Mouse (Mus musculus) gastrocnemius, adult 2 months (tissue): ENCODE data around the gene Gm5773. TPM values are rescaled to one million over a fixed set of nuclear protein-coding genes. Genes with fewer than 3 reads are reported as not detected.
"Not testable (repeated sequence)": the region's sequence is repeated elsewhere in the genome, so short reads cannot be mapped to it uniquely, and the experiment has no call there.

ENCODE experiments used
- DNase-seq: peaks from one replicate; pipeline ENCODE4 v3.0.0; 2022
- H3K27ac ChIP-seq: fragments of 200-600 bp; 2 replicates; pipeline ENCODE4 v1.8.1; 2022; ENCODE audit warnings: mild to moderate bottlenecking
- H3K4me3 ChIP-seq: fragments of 200-600 bp; 2 replicates; pipeline ENCODE4 v1.8.1; 2022; ENCODE audit warnings: mild to moderate bottlenecking, moderate library complexity
- intact Hi-C: fragments of 180-260 bp; cut with DNase I; formaldehyde crosslinking; loops from one replicate; pipeline ENCODE4 v1.15.1; 2025
- long read RNA-seq, 2 experiments: library from polyadenylated mRNA; stranded (forward); transcript quantifications; one replicate each; pipeline ENCODE4 v2.0.0; 2021
- total RNA-seq, 2 experiments: library from RNA; stranded (reverse); gene quantifications; 2 replicates each; pipeline ENCODE4 v1.2.3; 2021

Gm5773 gene
- not detected for total RNA-seq
- long read RNA-seq, experiment 1: 0 reads
- long read RNA-seq, experiment 2: 0 reads

GRCm38 (mm10) chr3:93772700-93773099 is at the start of gene Gm5773:
Gene Gm5773, plus strand, starts transcription at chr3:93773000.
- DNase-seq, intact Hi-C loops, H3K4me3 ChIP-seq, H3K27ac ChIP-seq: not testable (repeated sequence)

- H3K27ac ChIP-seq, H3K4me3 ChIP-seq, DNase-seq, intact Hi-C loops: not testable (repeated sequence)
Observed at GRCm38 (mm10) chr3:93745475-93745874, 27.3 kb upstream of the Gm5773 start.

- H3K4me3 ChIP-seq, DNase-seq, intact Hi-C loops, H3K27ac ChIP-seq: not testable (repeated sequence)
Observed at GRCm38 (mm10) chr3:93754022-93754421, 18.8 kb upstream of the Gm5773 start.

- H3K4me3 ChIP-seq, intact Hi-C loops, DNase-seq, H3K27ac ChIP-seq: not testable (repeated sequence)
Observed at GRCm38 (mm10) chr3:93796098-93796497, 23.3 kb downstream of the Gm5773 start, which contains the start of gene Tdpoz4. Gene Tdpoz4, plus strand, starts transcription at chr3:93796398.

- intact Hi-C loops: loop anchor here (5.0 kb wide), 1 partner anchor 201 kb away; no protein-coding TSS in a partner anchor
- H3K27ac ChIP-seq, DNase-seq: not testable (repeated sequence)
Observed at GRCm38 (mm10) chr3:93813341-93813740, 40.5 kb downstream of the Gm5773 start.

More at GRCm38 (mm10) chr3:93813341-93813740, 40.5 kb downstream of the Gm5773 start:
- H3K4me3 ChIP-seq: not testable (repeated sequence)

Other genes starting within 250 kb of the Gm5773 start
- 10 to 100 TPM; 29.0 to 61.7 TPM for gene S100a10, start 217.9 kb upstream of the Gm5773 start, total RNA-seq
- not detected for gene Tdpoz2, start 120.3 kb upstream of the Gm5773 start, total RNA-seq
- gene Tdpoz1, start 96.7 kb upstream of the Gm5773 start, total RNA-seq: not detected
- not detected for gene Gm37596, start 79.9 kb upstream of the Gm5773 start, total RNA-seq
- not detected for gene Tdpoz4, start 23.4 kb downstream of the Gm5773 start, total RNA-seq
- gene Tdpoz3, start 53.0 kb downstream of the Gm5773 start, total RNA-seq: not detected
- not detected for gene Gm9117, start 170.5 kb downstream of the Gm5773 start, total RNA-seq
- gene Tdpoz5, start 188.3 kb downstream of the Gm5773 start, total RNA-seq: not detected